ENCODE assay signal across 9 mouse cellular contexts in genomic region chr11:102217876-102218430, GRCm38 (mm10). TPM values are rescaled to one million over a fixed set of nuclear protein-coding genes. Genes with fewer than 3 reads are reported as not detected.
A peak's percentile ranks its signal among the peaks of the same experiment; 100 is the strongest.
DNase-seq lines count a peak whose midpoint lies in the region; ATAC-seq and TF ChIP-seq lines count a peak whose summit lies in the region.
"Had no signal": no experiment of that assay in that cellular context is flagged by ENCODE, and none has a peak within 500 bp of the region (broad histone marks: within the 10 kb centered on the region; RNA-seq: fewer than 3 reads in every experiment).

No protein-coding gene starts in this region.

- H3K36me3 ChIP-seq in heart, embryonic 10.5 days = peaks cover 11% of the 10 kb centered on the region
- peaks cover 26% of the 10 kb centered on the region for H3K36me3 ChIP-seq in hindbrain, embryonic 14.5 days (replicated peaks; ENCODE audit: control insufficient read depth, insufficient read depth)
- H3K36me3 ChIP-seq in liver, postnatal 0 days (replicated peaks; ENCODE audit: insufficient read depth, low read length) = no peaks in the 10 kb centered on the region

- 47% methylated on average over 7 of the region's 7 CpGs for WGBS in heart, embryonic 10.5 days
- WGBS in bone marrow, adult 2 months = 24% methylated on average over 7 of the region's 7 CpGs
- 77% methylated on average over 7 of the region's 7 CpGs for WGBS in hindbrain, embryonic 14.5 days
- WGBS in liver, postnatal 0 days (ENCODE audit: insufficient replicate concordance) = 24% methylated on average over 7 of the region's 7 CpGs

- no peak for TF ChIP-seq POLR2A in bone marrow, adult 2 months (IDR thresholded peaks at IDR 0.05; ENCODE audit: borderline replicate concordance, control insufficient read depth, low read depth, low read length)

- ATAC-seq in hindbrain, embryonic 14.5 days (ENCODE audit: low FRiP score) = no peak
- ATAC-seq in liver, postnatal 0 days = no peak

- H3K4me3 ChIP-seq in heart, embryonic 10.5 days = peak overlapping the region; percentile 70
- H3K4me3 ChIP-seq in bone marrow, adult 2 months (replicated peaks; ENCODE audit: control insufficient read depth, low read depth, low read length) = peak overlapping the region; percentile 59
- peak overlapping the region; percentile 7; the same call in 1 of the 2 replicates for H3K4me3 ChIP-seq in hindbrain, embryonic 14.5 days (replicated peaks; ENCODE audit: low read length)
- peak overlapping the region; percentile 62 for H3K4me3 ChIP-seq in liver, postnatal 0 days (ENCODE audit: low read depth, low read length)

- peak overlapping the region; percentile 41 for H3K9ac ChIP-seq in hindbrain, embryonic 14.5 days
- H3K9ac ChIP-seq in liver, postnatal 0 days (replicated peaks) = peak overlapping the region; percentile 77

- no peak for TF ChIP-seq CTCF in bone marrow, adult 2 months (IDR thresholded peaks at IDR 0.05; ENCODE audit: control insufficient read depth, insufficient read depth, low read length)
- TF ChIP-seq CTCF in liver, postnatal 0 days (IDR thresholded peaks at IDR 0.05; ENCODE audit: low read depth) = no peak

- H3K27me3 ChIP-seq in heart, embryonic 10.5 days (ENCODE audit: insufficient read depth, poor library complexity, severe bottlenecking) = no peaks in the 10 kb centered on the region
- H3K27me3 ChIP-seq in hindbrain, embryonic 14.5 days (ENCODE audit: control insufficient read depth, insufficient read depth, low read length) = no peaks in the 10 kb centered on the region
- no peaks in the 10 kb centered on the region for H3K27me3 ChIP-seq in liver, postnatal 0 days (ENCODE audit: insufficient read depth, low read length)
- H3K27me3 ChIP-seq: Patski had no signal

- H3K9me3 ChIP-seq in heart, embryonic 10.5 days = no peaks in the 10 kb centered on the region
- no peaks in the 10 kb centered on the region for H3K9me3 ChIP-seq in hindbrain, embryonic 14.5 days (ENCODE audit: control insufficient read depth, low read length)
- no peaks in the 10 kb centered on the region for H3K9me3 ChIP-seq in liver, postnatal 0 days (ENCODE audit: low read length)

- peaks cover 97% of the 10 kb centered on the region for H3K4me1 ChIP-seq in heart, embryonic 10.5 days
- H3K4me1 ChIP-seq in bone marrow, adult 2 months (ENCODE audit: control insufficient read depth, insufficient read depth, low read length) = peaks cover 10% of the 10 kb centered on the region
- H3K4me1 ChIP-seq in hindbrain, embryonic 14.5 days (replicated peaks; ENCODE audit: control insufficient read depth, insufficient read depth, low read length) = peaks cover 41% of the 10 kb centered on the region
- peaks cover 73% of the 10 kb centered on the region for H3K4me1 ChIP-seq in liver, postnatal 0 days (ENCODE audit: insufficient read depth)

- H3K4me2 ChIP-seq in hindbrain, embryonic 14.5 days (replicated peaks) = peak overlapping the region; percentile 45
- peak overlapping the region; percentile 80 for H3K4me2 ChIP-seq in liver, postnatal 0 days (ENCODE audit: low read depth, low read length)

- no peak for DNase-seq in heart, embryonic 10.5 days (ENCODE audit: low spot score)
- no peak for DNase-seq in heart, adult 18-20 months
- no peak for DNase-seq in hindbrain, embryonic 14.5 days (ENCODE audit: low spot score)
- no peak for DNase-seq in liver, postnatal 0 days
- DNase-seq in ovary, postnatal 10 days (ENCODE audit: low spot score) = no peak
- no peak for DNase-seq in thymus, postnatal 10 days (ENCODE audit: low spot score in 2 of 2)
- DNase-seq in cerebellum, adult 18-20 months = no peak

- peak overlapping the region; percentile 88 for H3K27ac ChIP-seq in heart, embryonic 10.5 days
- H3K27ac ChIP-seq in bone marrow, adult 2 months (ENCODE audit: control insufficient read depth, insufficient read depth, low read depth, low read length, poor library complexity) = peak overlapping the region; percentile 63; the same call in 1 of the 2 replicates
- peak overlapping the region; percentile 73; the same call in 1 of the 2 replicates for H3K27ac ChIP-seq in hindbrain, embryonic 14.5 days
- H3K27ac ChIP-seq in liver, postnatal 0 days (ENCODE audit: low read depth) = peak overlapping the region; percentile 87

- TF ChIP-seq EP300 in liver, postnatal 0 days (IDR thresholded peaks at IDR 0.05; ENCODE audit: low read depth) = no peak

RNA-seq across cellular contexts. Expression of gene Hdac5, which starts 12.0 kb away (rescaled TPM):
- polyA plus RNA-seq in heart, embryonic 10.5 days (2016; fragmentation: Nextera tagmentation; extraction: Ambion mirVana) = 84.9 and 103 TPM in 2 replicates
- total RNA-seq in heart, adult 18-20 months (2021) = 100 to 1,000 TPM; 115 to 117 TPM
- polyA plus RNA-seq in bone marrow, adult 2 months (2011; ENCODE audit: insufficient read depth, insufficient read length, low replicate concordance, missing spikeins) = 45.9 and 89.1 TPM in 2 replicates
- polyA plus RNA-seq in hindbrain, embryonic 14.5 days (2014; fragmentation: Nextera tagmentation; extraction: Ambion mirVana) = 40.7 and 50.8 TPM in 2 replicates
- polyA plus RNA-seq in liver, postnatal 0 days (2015; fragmentation: Nextera tagmentation; extraction: Ambion mirVana) = 17.7 and 17.8 TPM in 2 replicates

RNA-seq across cellular contexts. Expression of gene G6pc3, which starts 28.5 kb away (rescaled TPM):
- 35.0 and 40.9 TPM in 2 replicates for polyA plus RNA-seq in heart, embryonic 10.5 days (2016; fragmentation: Nextera tagmentation; extraction: Ambion mirVana)
- total RNA-seq in heart, adult 18-20 months (2021) = 10 to 100 TPM; 54.5 to 56.6 TPM
- polyA plus RNA-seq in bone marrow, adult 2 months (2011; ENCODE audit: insufficient read depth, insufficient read length, low replicate concordance, missing spikeins) = 13.9 and 26.5 TPM in 2 replicates
- 39.9 and 42.3 TPM in 2 replicates for polyA plus RNA-seq in hindbrain, embryonic 14.5 days (2014; fragmentation: Nextera tagmentation; extraction: Ambion mirVana)
- polyA plus RNA-seq in liver, postnatal 0 days (2015; fragmentation: Nextera tagmentation; extraction: Ambion mirVana) = 6.7 and 6.8 TPM in 2 replicates

RNA-seq across cellular contexts. Expression of gene BC030867, which starts 30.7 kb away (rescaled TPM):
- polyA plus RNA-seq in heart, embryonic 10.5 days (2016; fragmentation: Nextera tagmentation; extraction: Ambion mirVana) = 16.5 and 19.4 TPM in 2 replicates
- total RNA-seq in heart, adult 18-20 months (2021) = under 1 TPM; 0.22 to 0.28 TPM
- polyA plus RNA-seq in bone marrow, adult 2 months (2011; ENCODE audit: insufficient read depth, insufficient read length, low replicate concordance, missing spikeins) = 18.5 and 39.2 TPM in 2 replicates
- 1.8 and 2.9 TPM in 2 replicates for polyA plus RNA-seq in hindbrain, embryonic 14.5 days (2014; fragmentation: Nextera tagmentation; extraction: Ambion mirVana)
- 4.7 and 4.9 TPM in 2 replicates for polyA plus RNA-seq in liver, postnatal 0 days (2015; fragmentation: Nextera tagmentation; extraction: Ambion mirVana)

RNA-seq across cellular contexts. Expression of gene Lsm12, which starts 32.9 kb away (rescaled TPM):
- 90.9 and 108 TPM in 2 replicates for polyA plus RNA-seq in heart, embryonic 10.5 days (2016; fragmentation: Nextera tagmentation; extraction: Ambion mirVana)
- total RNA-seq in heart, adult 18-20 months (2021) = 10 to 100 TPM; 45.5 to 50.6 TPM
- 40.1 and 43.4 TPM in 2 replicates for polyA plus RNA-seq in bone marrow, adult 2 months (2011; ENCODE audit: insufficient read depth, insufficient read length, low replicate concordance, missing spikeins)
- polyA plus RNA-seq in hindbrain, embryonic 14.5 days (2014; fragmentation: Nextera tagmentation; extraction: Ambion mirVana) = 78.6 and 81.9 TPM in 2 replicates
- 52.2 and 55.0 TPM in 2 replicates for polyA plus RNA-seq in liver, postnatal 0 days (2015; fragmentation: Nextera tagmentation; extraction: Ambion mirVana)

RNA-seq across cellular contexts. Expression of gene Asb16, which starts 50.6 kb away (rescaled TPM):
- 0.06 and 0.08 TPM in 2 replicates for polyA plus RNA-seq in heart, embryonic 10.5 days (2016; fragmentation: Nextera tagmentation; extraction: Ambion mirVana)
- 1 to 10 TPM; 1.2 TPM for total RNA-seq in heart, adult 18-20 months (2021)
- polyA plus RNA-seq in bone marrow, adult 2 months (2011; ENCODE audit: insufficient read depth, insufficient read length, low replicate concordance, missing spikeins) = 0.52 TPM in 1 of 2 replicates, not detected in the other
- 0.07 and 0.18 TPM in 2 replicates for polyA plus RNA-seq in hindbrain, embryonic 14.5 days (2014; fragmentation: Nextera tagmentation; extraction: Ambion mirVana)
- not detected in 2 replicates for polyA plus RNA-seq in liver, postnatal 0 days (2015; fragmentation: Nextera tagmentation; extraction: Ambion mirVana)

Comparison
In these comparisons a context has a peak if more than half of its experiments do, and no peak if none do; other contexts are left out.
1. H3K4me3 ChIP-seq: peak in every context shown above with its lines; median percentile 70 in heart, embryonic 10.5 days; 62 in liver, postnatal 0 days; 59 in bone marrow, adult 2 months; 7 in hindbrain, embryonic 14.5 days.